Comparison of ENCODE assay signal across 18 mouse cellular contexts in genomic region chr17:85609094-85609425, GRCm38 (mm10). TPM values are rescaled to one million over a fixed set of nuclear protein-coding genes. Genes with fewer than 3 reads are reported as not detected.
A peak's percentile ranks its signal among the peaks of the same experiment; 100 is the strongest.
DNase-seq lines count a peak whose midpoint lies in the region; ATAC-seq lines count a peak whose summit lies in the region.
"Had no signal": no experiment of that assay in that cellular context is flagged by ENCODE, and none has a peak within 500 bp of the region (broad histone marks: within the 10 kb centered on the region; RNA-seq: fewer than 3 reads in every experiment).

No protein-coding gene starts in this region.

- H3K4me1 ChIP-seq in heart, embryonic 10.5 days, result peaks cover 16% of the 10 kb centered on the region
- peaks cover 6% of the 10 kb centered on the region for H3K4me1 ChIP-seq in kidney, embryonic 15.5 days
- peaks cover 4% of the 10 kb centered on the region; the same call in 1 of the 2 replicates for H3K4me1 ChIP-seq in forebrain, embryonic 14.5 days (ENCODE audit: control insufficient read depth, insufficient read depth, low read length)
- H3K4me1 ChIP-seq in midbrain, embryonic 14.5 days (ENCODE audit: control insufficient read depth, insufficient read depth, low read length), result 0 out of 2 replicates have a peak, but pooled peaks cover 3% of the 10 kb centered on the region
- H3K4me1 ChIP-seq: liver, embryonic 15.5 days had no signal

- intact Hi-C loops in heart, postnatal 25 days (cut with DNase I), result loop anchor here (5.0 kb wide), 1 partner anchor 122 kb away; no protein-coding TSS in a partner anchor

- H3K9me3 ChIP-seq in heart, embryonic 10.5 days, result no peaks in the 10 kb centered on the region
- H3K9me3 ChIP-seq in kidney, embryonic 15.5 days (replicated peaks), result no peaks in the 10 kb centered on the region
- H3K9me3 ChIP-seq in forebrain, embryonic 14.5 days (replicated peaks; ENCODE audit: control insufficient read depth, low read length), result no peaks in the 10 kb centered on the region
- H3K9me3 ChIP-seq in midbrain, embryonic 14.5 days (ENCODE audit: control insufficient read depth, low read length), result no peaks in the 10 kb centered on the region
- H3K9me3 ChIP-seq: liver, embryonic 15.5 days had no signal

- no peak overlapping the region for H3K27ac ChIP-seq in heart, embryonic 10.5 days
- H3K27ac ChIP-seq in kidney, embryonic 15.5 days, result no peak overlapping the region
- H3K27ac ChIP-seq in forebrain, embryonic 14.5 days (ENCODE audit: low read depth, low read length), result peak overlapping the region; percentile 66
- H3K27ac ChIP-seq in midbrain, embryonic 14.5 days (replicated peaks; ENCODE audit: low read depth, low read length), result peak overlapping the region; percentile 80
- H3K27ac ChIP-seq: liver, embryonic 15.5 days had no signal

- 1% methylated on average over 13 of the region's 13 CpGs for WGBS in heart, embryonic 10.5 days
- 2% methylated on average over 13 of the region's 13 CpGs for WGBS in kidney, embryonic 15.5 days
- 2% methylated on average over 13 of the region's 13 CpGs for WGBS in forebrain, embryonic 14.5 days
- under 1% methylated on average over 13 of the region's 13 CpGs for WGBS in midbrain, embryonic 14.5 days

- peak overlapping the region; percentile 20; the same call in 1 of the 2 replicates for H3K4me2 ChIP-seq in kidney, embryonic 15.5 days
- peak overlapping the region; percentile 44 for H3K4me2 ChIP-seq in forebrain, embryonic 14.5 days (ENCODE audit: low read length)
- H3K4me2 ChIP-seq in midbrain, embryonic 14.5 days (ENCODE audit: low read length), result peak overlapping the region; percentile 41
- H3K4me2 ChIP-seq: liver, embryonic 15.5 days had no signal

- DNase-seq in heart, embryonic 10.5 days (ENCODE audit: low spot score), result no peak
- no peak for DNase-seq in heart, postnatal 25 days (ENCODE audit: low spot score)
- DNase-seq in kidney, adult 11 months, result no peak
- no peak for DNase-seq in forebrain, embryonic 14.5 days (ENCODE audit: low spot score)
- DNase-seq in midbrain, embryonic 14.5 days, result no peak
- DNase-seq in B cell, adult 2 months, result no peak
- DNase-seq in gastrocnemius, adult 8-10 months (ENCODE audit: low spot score in 2 of 2), result no peak
- DNase-seq: cerebellum, postnatal 10 days; gastrocnemius, postnatal 25 days; right cerebral cortex, postnatal 14 days; thymus, postnatal 25 days had no signal

- no peaks in the 10 kb centered on the region for H3K36me3 ChIP-seq in heart, embryonic 10.5 days
- H3K36me3 ChIP-seq in kidney, embryonic 15.5 days, result no peaks in the 10 kb centered on the region
- H3K36me3 ChIP-seq in forebrain, embryonic 14.5 days (ENCODE audit: control insufficient read depth, insufficient read depth, low read length), result no peaks in the 10 kb centered on the region
- H3K36me3 ChIP-seq in midbrain, embryonic 14.5 days (ENCODE audit: control insufficient read depth, insufficient read depth, low read length), result no peaks in the 10 kb centered on the region
- H3K36me3 ChIP-seq: liver, embryonic 15.5 days had no signal

- no peak overlapping the region for H3K9ac ChIP-seq in kidney, embryonic 15.5 days
- H3K9ac ChIP-seq in forebrain, embryonic 14.5 days (ENCODE audit: low read length), result peak overlapping the region; percentile 41; the same call in 1 of the 2 replicates
- H3K9ac ChIP-seq in midbrain, embryonic 14.5 days (replicated peaks; ENCODE audit: low read length), result peak overlapping the region; percentile 34; the same call in 1 of the 2 replicates
- H3K9ac ChIP-seq: liver, embryonic 15.5 days had no signal

- peaks cover 99% of the 10 kb centered on the region for H3K27me3 ChIP-seq in heart, embryonic 10.5 days (ENCODE audit: insufficient read depth, poor library complexity, severe bottlenecking)
- H3K27me3 ChIP-seq in kidney, embryonic 15.5 days, result peaks cover 93% of the 10 kb centered on the region
- peaks cover 85% of the 10 kb centered on the region for H3K27me3 ChIP-seq in forebrain, embryonic 14.5 days (replicated peaks; ENCODE audit: control insufficient read depth, insufficient read depth, low read length)
- H3K27me3 ChIP-seq in midbrain, embryonic 14.5 days (ENCODE audit: control insufficient read depth, insufficient read depth, low read length), result peaks cover 90% of the 10 kb centered on the region

- ATAC-seq in kidney, embryonic 15.5 days (replicated peaks; ENCODE audit: low FRiP score), result no peak
- no peak for ATAC-seq in forebrain, embryonic 14.5 days
- ATAC-seq in midbrain, embryonic 14.5 days (ENCODE audit: low FRiP score, low TSS enrichment), result no peak
- ATAC-seq: activated CD4-positive, CD25-positive, alpha-beta regulatory T cell, adult 4 months had no signal

- peak overlapping the region; percentile 44 for H3K4me3 ChIP-seq in heart, embryonic 10.5 days
- H3K4me3 ChIP-seq in kidney, embryonic 15.5 days (replicated peaks), result 0 out of 2 replicates have a peak overlapping the region, but pooled peaks have one; percentile 13
- H3K4me3 ChIP-seq in forebrain, embryonic 14.5 days (ENCODE audit: low read depth, low read length), result peak overlapping the region; percentile 14
- peak overlapping the region; percentile 14 for H3K4me3 ChIP-seq in midbrain, embryonic 14.5 days (replicated peaks; ENCODE audit: low read depth, low read length)
- H3K4me3 ChIP-seq: liver, embryonic 15.5 days had no signal

RNA-seq across cellular contexts. Expression of gene Six3, which starts 4.3 kb away (rescaled TPM):
- 0.06 TPM in 1 of 2 replicates, not detected in the other for polyA plus RNA-seq in heart, embryonic 10.5 days (2016; fragmentation: Nextera tagmentation; extraction: Ambion mirVana)
- not detected for total RNA-seq in heart, postnatal 25 days (2021)
- polyA plus RNA-seq in kidney, embryonic 15.5 days (2015; fragmentation: Nextera tagmentation; extraction: Ambion mirVana), result not detected in 2 replicates
- polyA plus RNA-seq in forebrain, embryonic 14.5 days (2014; fragmentation: Nextera tagmentation; extraction: Ambion mirVana), result 11.3 and 15.0 TPM in 2 replicates
- polyA plus RNA-seq in midbrain, embryonic 14.5 days (2014; fragmentation: Nextera tagmentation; extraction: Ambion mirVana), result 19.9 and 20.2 TPM in 2 replicates
- not detected for total RNA-seq in gastrocnemius, adult 8-10 months (2022)
- total RNA-seq: gastrocnemius, postnatal 25 days; megakaryocyte, adult 5-6 weeks; MEL; neutrophil, adult 5-6 weeks had no signal
- polyA plus RNA-seq: activated CD4-positive, CD25-positive, alpha-beta regulatory T cell, adult 4 months; large intestine, adult 2 months; liver, embryonic 15.5 days had no signal

Comparison
In these comparisons a context has a peak if more than half of its experiments do, and no peak if none do; other contexts are left out.
1. H3K27ac ChIP-seq: peak in forebrain, embryonic 14.5 days (single experiment) and midbrain, embryonic 14.5 days (single experiment); none in heart, embryonic 10.5 days (single experiment) and kidney, embryonic 15.5 days (single experiment).
2. RNA of gene Six3, which starts 4.3 kb away (polyA plus RNA-seq): 19.9 to 20.2 TPM in midbrain, embryonic 14.5 days and 11.3 to 15.0 TPM in forebrain, embryonic 14.5 days; 0.06 TPM in heart, embryonic 10.5 days and not detected in kidney, embryonic 15.5 days; every median in the first group is over 10 times any median in the second.
3. Peak in every context shown above with its lines, with median percentiles within 50 percentile points of each other: H3K4me3 ChIP-seq and H3K4me2 ChIP-seq.